Mouse (Mus musculus): ENCODE data around the gene Opa1. TPM values are rescaled to one million over a fixed set of nuclear protein-coding genes. Genes with fewer than 3 reads are reported as not detected.
A peak's percentile ranks its signal among the peaks of the same experiment; 100 is the strongest.

The Opa1 gene
- polyA plus RNA-seq, 1 experiment = 9.6 TPM

DNA sequence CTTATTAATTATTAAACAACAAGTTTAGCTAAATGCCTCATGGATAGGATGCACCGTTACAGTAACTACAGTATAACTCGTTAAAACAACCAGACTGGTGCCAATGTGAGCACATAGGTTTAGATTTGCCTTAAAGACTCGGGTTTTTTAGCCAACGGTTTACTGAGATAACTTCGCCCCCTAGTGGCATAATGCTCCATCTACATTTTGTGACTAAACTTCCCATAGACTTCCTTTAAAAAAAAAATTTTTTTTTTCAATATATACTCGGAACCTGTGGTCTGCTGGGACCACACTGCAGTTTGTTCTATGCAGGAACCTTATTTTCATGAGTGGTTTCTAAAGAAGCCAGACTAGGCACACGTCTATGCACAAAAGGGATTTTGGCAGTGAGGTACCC lies 18.3 kb upstream of the Opa1 start:
- DNase-seq = no peak
- WGBS = 4% methylated on average over 7 of the region's 7 CpGs
- Histone ChIP-seq H3K4me1 (ENCODE audit: control insufficient read depth, insufficient read depth, low read length) (no peaks in the 10 kb centered on the region), H3K4me3 (replicated peaks; ENCODE audit: extremely low read depth, low read depth, low read length) (no peak overlapping the region)
- no peak for TF ChIP-seq POLR2A (IDR thresholded peaks at IDR 0.05; ENCODE audit: borderline replicate concordance, extremely low read depth, low read depth, low read length)
- TF ChIP-seq CTCF (IDR thresholded peaks at IDR 0.05; ENCODE audit: insufficient read depth, low read length) = peak; percentile 44; the same call in 1 of the 2 replicates

DNA sequence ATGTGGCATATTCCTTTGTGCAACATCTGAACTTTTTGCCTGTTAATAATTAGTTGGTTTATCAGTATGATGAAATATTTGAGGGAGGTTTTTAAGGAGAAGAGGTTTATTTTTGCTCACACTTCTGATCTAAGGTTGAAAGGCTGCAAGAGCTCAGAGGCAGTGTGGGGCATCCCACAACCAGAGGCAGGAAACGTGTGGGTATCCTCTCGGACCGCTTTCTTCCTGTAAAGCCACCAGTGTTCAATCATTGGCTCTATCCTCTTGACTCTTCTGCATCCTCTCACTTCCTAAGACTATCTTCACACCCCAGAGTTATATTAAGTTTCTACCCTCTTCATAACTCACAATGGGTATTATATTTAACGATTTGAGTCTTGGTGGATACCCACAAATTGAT lies 5.1 kb upstream of the Opa1 start:
- DNase-seq = no peak
- 28% methylated on average over 4 of the region's 4 CpGs for WGBS
- no peaks in the 10 kb centered on the region for H3K4me1 ChIP-seq (ENCODE audit: control insufficient read depth, insufficient read depth, low read length)
- TF ChIP-seq CTCF (IDR thresholded peaks at IDR 0.05; ENCODE audit: insufficient read depth, low read length) = no peak
- no peak for TF ChIP-seq POLR2A (IDR thresholded peaks at IDR 0.05; ENCODE audit: borderline replicate concordance, extremely low read depth, low read depth, low read length)
- no peak overlapping the region for H3K4me3 ChIP-seq (replicated peaks; ENCODE audit: extremely low read depth, low read depth, low read length)

DNA sequence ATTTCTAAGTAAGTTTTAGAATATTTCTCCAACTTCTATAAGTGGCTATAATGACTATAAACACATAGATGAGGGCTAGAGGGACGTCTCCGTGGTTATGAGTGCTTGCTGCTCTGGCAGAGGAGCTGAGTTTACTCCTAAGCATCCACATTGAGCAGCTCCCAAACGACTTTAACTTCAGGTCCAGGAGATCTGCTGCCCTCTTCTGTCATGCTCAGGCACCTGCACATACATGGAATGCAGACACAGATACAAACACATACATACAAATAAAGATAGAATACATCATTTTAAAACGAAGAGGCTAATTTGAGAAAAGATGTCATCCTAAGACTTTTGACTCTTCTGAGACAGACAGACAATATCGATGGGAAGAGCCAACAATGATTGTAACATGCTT lies 3.5 kb upstream of the Opa1 start:
- Histone ChIP-seq H3K4me3 (replicated peaks; ENCODE audit: extremely low read depth, low read depth, low read length) (no peak overlapping the region), H3K4me1 (ENCODE audit: control insufficient read depth, insufficient read depth, low read length) (peaks cover 2% of the 10 kb centered on the region; the same call in 1 of the 2 replicates)
- WGBS = 7% methylated on average over 5 of the region's 5 CpGs
- DNase-seq = no peak
- TF ChIP-seq POLR2A (IDR thresholded peaks at IDR 0.05; ENCODE audit: borderline replicate concordance, extremely low read depth, low read depth, low read length) (no peak), CTCF (IDR thresholded peaks at IDR 0.05; ENCODE audit: insufficient read depth, low read length) (peak; percentile 36; the same call in 1 of the 2 replicates)

DNA sequence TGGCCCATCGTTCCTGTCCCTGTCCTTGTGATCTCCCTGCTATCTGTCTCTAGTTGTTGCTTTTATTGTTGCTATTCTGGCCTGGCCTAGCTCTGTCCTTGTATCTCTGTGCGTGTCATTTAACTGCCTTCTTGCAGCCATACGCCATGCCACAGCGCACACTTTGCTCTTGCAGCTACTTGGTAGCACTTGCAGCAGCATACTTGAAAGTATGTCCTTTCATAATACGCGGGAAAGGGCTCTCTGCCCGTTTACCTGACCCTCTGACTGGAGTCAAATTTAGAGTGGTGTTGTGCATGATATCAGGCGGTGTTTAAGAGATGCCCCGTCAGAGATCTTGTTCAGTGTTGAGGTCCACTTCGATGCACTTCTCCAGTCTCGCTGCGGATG lies 648 bp downstream of the Opa1 start:
- DNase-seq = no peak
- TF ChIP-seq POLR2A (IDR thresholded peaks at IDR 0.05; ENCODE audit: borderline replicate concordance, extremely low read depth, low read depth, low read length) = no peak
- TF ChIP-seq CTCF (IDR thresholded peaks at IDR 0.05; ENCODE audit: insufficient read depth, low read length) = no peak
- peak overlapping the region; percentile 90 for H3K4me3 ChIP-seq (replicated peaks; ENCODE audit: extremely low read depth, low read depth, low read length)
- peaks cover 2% of the 10 kb centered on the region; the same call in 1 of the 2 replicates for H3K4me1 ChIP-seq (ENCODE audit: control insufficient read depth, insufficient read depth, low read length)
- 4% methylated on average over 12 of the region's 12 CpGs for WGBS

DNA sequence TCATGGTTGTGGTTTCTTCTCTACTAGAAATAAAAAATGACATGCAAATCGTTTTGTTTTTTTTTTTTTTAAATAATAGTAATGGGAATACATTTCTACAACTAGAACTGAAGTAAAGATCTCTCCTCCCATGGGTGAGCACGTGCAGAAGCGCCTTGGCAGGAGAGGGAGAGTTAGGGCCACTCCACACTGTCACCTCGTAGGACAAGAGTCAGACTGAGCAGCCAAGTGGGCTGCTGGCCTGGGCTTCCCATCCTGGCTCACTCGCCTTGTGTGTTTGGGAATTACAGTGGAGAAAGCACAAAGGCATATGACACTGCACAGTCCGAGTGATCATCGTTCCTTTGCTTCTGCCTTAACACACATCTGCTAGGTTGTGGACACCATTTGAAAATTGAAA lies 13.0 kb downstream of the Opa1 start:
- Histone ChIP-seq H3K4me3 (replicated peaks; ENCODE audit: extremely low read depth, low read depth, low read length) (no peak overlapping the region), H3K4me1 (ENCODE audit: control insufficient read depth, insufficient read depth, low read length) (no peaks in the 10 kb centered on the region)
- no peak for DNase-seq
- TF ChIP-seq CTCF (IDR thresholded peaks at IDR 0.05; ENCODE audit: insufficient read depth, low read length) (no peak), POLR2A (IDR thresholded peaks at IDR 0.05; ENCODE audit: borderline replicate concordance, extremely low read depth, low read depth, low read length) (no peak)
- 81% methylated on average over 7 of the region's 7 CpGs for WGBS

DNA sequence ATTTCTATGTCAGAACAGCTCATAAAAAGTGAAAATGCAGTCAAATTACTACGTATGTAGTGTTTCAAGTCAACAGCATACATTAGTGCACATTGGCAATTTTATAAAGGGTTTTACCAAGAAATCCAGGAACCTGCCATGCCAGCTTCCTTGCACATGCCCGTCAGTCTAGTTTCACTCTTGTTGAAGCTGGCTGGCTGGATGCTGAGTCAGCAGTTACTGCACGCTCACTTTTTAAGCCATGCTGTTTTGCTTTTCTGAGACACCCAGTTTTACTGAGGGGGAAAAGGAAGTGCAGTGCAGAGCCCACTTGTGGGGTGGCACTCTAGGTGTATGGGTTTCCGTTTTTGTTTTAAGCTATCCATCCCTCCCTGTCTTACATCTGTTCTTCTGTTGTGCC lies 18.0 kb downstream of the Opa1 start:
- 81% methylated on average over 4 of the region's 4 CpGs for WGBS
- no peaks in the 10 kb centered on the region for H3K4me1 ChIP-seq (ENCODE audit: control insufficient read depth, insufficient read depth, low read length)
- TF ChIP-seq CTCF (IDR thresholded peaks at IDR 0.05; ENCODE audit: insufficient read depth, low read length) = no peak
- no peak for TF ChIP-seq POLR2A (IDR thresholded peaks at IDR 0.05; ENCODE audit: borderline replicate concordance, extremely low read depth, low read depth, low read length)
- no peak for DNase-seq
- H3K4me3 ChIP-seq (replicated peaks; ENCODE audit: extremely low read depth, low read depth, low read length) = no peak overlapping the region

DNA sequence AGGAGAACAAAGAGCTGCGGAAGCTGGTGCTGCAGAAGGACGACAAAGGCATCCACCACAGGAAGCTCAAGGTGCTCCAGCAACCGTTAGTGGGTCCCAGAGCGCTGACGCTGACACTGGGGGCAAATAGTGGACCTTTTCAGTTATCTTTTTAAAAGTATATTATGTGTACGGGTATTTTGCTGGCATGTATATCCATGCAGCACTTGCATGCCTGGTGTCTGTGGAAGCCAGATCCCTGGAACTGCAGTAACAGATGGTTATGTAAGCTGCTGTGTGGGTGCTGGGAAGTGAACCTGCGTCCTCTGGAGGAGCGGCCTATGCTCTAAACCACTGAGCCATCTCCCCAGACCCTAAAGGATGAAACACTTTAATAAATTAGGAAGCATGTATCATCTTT lies 26.4 kb downstream of the Opa1 start:
- no peaks in the 10 kb centered on the region for H3K4me1 ChIP-seq (ENCODE audit: control insufficient read depth, insufficient read depth, low read length)
- no peak for DNase-seq
- TF ChIP-seq POLR2A (IDR thresholded peaks at IDR 0.05; ENCODE audit: borderline replicate concordance, extremely low read depth, low read depth, low read length) (no peak), CTCF (IDR thresholded peaks at IDR 0.05; ENCODE audit: insufficient read depth, low read length) (no peak)
- WGBS = 89% methylated on average over 8 of the region's 8 CpGs
- no peak overlapping the region for H3K4me3 ChIP-seq (replicated peaks; ENCODE audit: extremely low read depth, low read depth, low read length)

DNA sequence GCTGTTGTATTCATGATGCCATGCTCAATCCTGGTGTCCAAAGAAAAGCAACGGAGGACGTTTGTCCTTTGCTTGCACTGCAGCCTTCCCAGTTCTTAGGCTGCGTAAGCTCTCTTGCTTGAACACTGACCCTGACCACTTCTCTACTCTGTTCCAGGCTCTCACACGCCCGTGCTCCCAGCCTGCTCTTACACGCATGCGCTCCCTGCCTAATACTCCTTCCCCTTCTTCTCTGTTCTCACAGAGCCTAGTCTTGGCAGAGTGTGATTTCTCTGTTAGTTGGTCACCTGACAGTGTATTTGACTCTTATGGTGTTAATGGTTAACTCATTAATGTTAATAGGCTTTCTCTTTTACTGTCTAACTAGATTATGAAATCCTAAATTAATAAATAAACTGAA lies 28.0 kb downstream of the Opa1 start:
- H3K4me3 ChIP-seq (replicated peaks; ENCODE audit: extremely low read depth, low read depth, low read length) = no peak overlapping the region
- DNase-seq = no peak
- WGBS = 83% methylated on average over 7 of the region's 7 CpGs
- no peaks in the 10 kb centered on the region for H3K4me1 ChIP-seq (ENCODE audit: control insufficient read depth, insufficient read depth, low read length)
- no peak for TF ChIP-seq CTCF (IDR thresholded peaks at IDR 0.05; ENCODE audit: insufficient read depth, low read length)

DNA sequence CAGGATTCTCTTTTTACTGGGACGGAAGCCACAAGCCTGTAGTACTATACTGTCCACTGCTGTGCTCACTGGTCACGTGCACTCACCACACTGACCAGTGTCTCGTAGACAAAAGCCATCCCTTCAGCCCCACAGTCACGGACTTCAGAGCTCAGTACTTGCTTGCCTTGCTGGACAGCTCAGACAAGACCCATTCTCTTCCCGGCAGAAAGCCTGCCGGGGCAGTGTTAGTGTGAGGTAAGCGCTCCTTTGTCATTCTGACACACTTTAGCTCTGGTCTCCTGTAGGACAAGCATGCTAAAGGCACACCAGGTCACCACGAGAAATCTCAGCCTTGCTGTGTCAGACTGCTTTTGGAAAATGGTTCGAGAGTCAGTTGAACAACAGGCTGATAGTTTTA lies 35.6 kb downstream of the Opa1 start:
- no peak overlapping the region for H3K4me3 ChIP-seq (replicated peaks; ENCODE audit: extremely low read depth, low read depth, low read length)
- DNase-seq = no peak
- no peaks in the 10 kb centered on the region for H3K4me1 ChIP-seq (ENCODE audit: control insufficient read depth, insufficient read depth, low read length)
- WGBS = 81% methylated on average over 9 of the region's 9 CpGs
- TF ChIP-seq CTCF (IDR thresholded peaks at IDR 0.05; ENCODE audit: insufficient read depth, low read length) (no peak), POLR2A (IDR thresholded peaks at IDR 0.05; ENCODE audit: borderline replicate concordance, extremely low read depth, low read depth, low read length) (no peak)

DNA sequence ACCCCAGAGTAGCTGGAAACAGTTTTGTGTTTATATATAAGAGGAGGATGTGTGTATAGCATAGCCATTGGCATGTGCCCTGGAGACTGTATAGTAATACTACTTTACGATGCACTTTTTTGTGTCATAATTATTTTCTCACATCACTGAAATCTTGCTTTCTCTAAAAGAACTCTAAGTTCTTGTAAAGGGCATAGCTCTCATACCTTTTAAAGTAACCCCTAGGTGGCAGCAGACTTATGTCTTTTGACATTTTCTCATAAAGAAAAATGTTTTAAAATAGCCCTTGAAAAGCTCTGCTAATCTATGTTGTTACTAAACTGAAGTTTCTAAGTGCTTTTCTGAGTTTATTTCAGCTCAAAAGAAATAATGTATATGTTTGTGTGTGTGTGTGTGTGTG lies 49.9 kb downstream of the Opa1 start:
- Histone ChIP-seq H3K4me3 (replicated peaks; ENCODE audit: extremely low read depth, low read depth, low read length) (no peak overlapping the region), H3K4me1 (ENCODE audit: control insufficient read depth, insufficient read depth, low read length) (no peaks in the 10 kb centered on the region)
- TF ChIP-seq POLR2A (IDR thresholded peaks at IDR 0.05; ENCODE audit: borderline replicate concordance, extremely low read depth, low read depth, low read length) (no peak), CTCF (IDR thresholded peaks at IDR 0.05; ENCODE audit: insufficient read depth, low read length) (0 out of 2 replicates have a peak, but pooled peaks have one; percentile 6)
- no peak for DNase-seq
- WGBS = 76% methylated on average over 1 of the region's 1 CpGs
